24 mouse cellular contexts compared by ENCODE assay signal in genomic region chr2:10283686-10284085, GRCm38 (mm10).
A peak's percentile ranks its signal among the peaks of the same experiment; 100 is the strongest.
DNase-seq lines count a peak whose midpoint lies in the region; ATAC-seq and TF ChIP-seq lines count a peak whose summit lies in the region.
"Had no signal": no experiment of that assay in that cellular context is flagged by ENCODE, and none has a peak within 500 bp of the region (broad histone marks: within the 10 kb centered on the region; RNA-seq: fewer than 3 reads in every experiment).

No protein-coding gene starts in this region.

- peak; percentile 48 for DNase-seq in liver, adult 2 months (ENCODE audit: extremely low read depth, low read depth, low spot score)
- no peak for DNase-seq in liver
- DNase-seq in liver, postnatal 0 days, result no peak
- DNase-seq in yolk sac, embryonic 10.5 days (ENCODE audit: low spot score), result peak; percentile 69
- DNase-seq in kidney, adult 11 months, result no peak
- DNase-seq: adrenal gland, adult 8-10 months; adrenal gland, postnatal 14 days; adrenal gland, postnatal 36 days; cerebellum, adult 11-12 months; cerebellum, adult 2 months; cerebellum, adult 9-10 months; cerebellum, postnatal 10 days; cerebellum, postnatal 25 days had no signal

- 11% methylated on average over 5 of the region's 5 CpGs for WGBS in liver, adult 2 months
- 19% methylated on average over 5 of the region's 5 CpGs for WGBS in liver, embryonic 12.5 days (ENCODE audit: insufficient replicate concordance)
- 19% methylated on average over 5 of the region's 5 CpGs for WGBS in liver, embryonic 16.5 days (ENCODE audit: insufficient replicate concordance)
- 31% methylated on average over 5 of the region's 5 CpGs for WGBS in liver, postnatal 0 days (ENCODE audit: insufficient replicate concordance)

- ATAC-seq in liver, embryonic 12.5 days, result no peak
- ATAC-seq in liver, embryonic 16.5 days (ENCODE audit: low read depth), result peak; percentile 69
- peak; percentile 87 for ATAC-seq in liver, postnatal 0 days
- ATAC-seq: activated CD4-positive, CD25-positive, alpha-beta regulatory T cell, adult 4 months; CD4-positive, CD25-positive, alpha-beta regulatory T cell, adult 4 months; forebrain, embryonic 13.5 days; forebrain, embryonic 15.5 days; Patski had no signal

- no peak overlapping the region for H3K9ac ChIP-seq in liver, adult 2 months (ENCODE audit: low read depth, low read length)
- no peak overlapping the region for H3K9ac ChIP-seq in liver, embryonic 12.5 days
- H3K9ac ChIP-seq in liver, embryonic 16.5 days (ENCODE audit: low read depth, low read length), result no peak overlapping the region
- no peak overlapping the region for H3K9ac ChIP-seq in liver, postnatal 0 days (replicated peaks)
- H3K9ac ChIP-seq: embryonic facial prominence, embryonic 12.5 days; forebrain, embryonic 13.5 days; forebrain, embryonic 15.5 days had no signal

- peak; percentile 52; the same call in 1 of the 2 replicates for TF ChIP-seq EP300 in liver, postnatal 0 days (IDR thresholded peaks at IDR 0.05; ENCODE audit: low read depth)

- peaks cover 6% of the 10 kb centered on the region for H3K4me1 ChIP-seq in liver, adult 2 months (ENCODE audit: control insufficient read depth, insufficient read depth, low read length)
- peaks cover 7% of the 10 kb centered on the region; the same call in 1 of the 2 replicates for H3K4me1 ChIP-seq in liver, embryonic 12.5 days
- peaks cover 2% of the 10 kb centered on the region for H3K4me1 ChIP-seq in liver, embryonic 16.5 days (ENCODE audit: control insufficient read depth, low read depth, low read length)
- peaks cover 7% of the 10 kb centered on the region for H3K4me1 ChIP-seq in liver, postnatal 0 days (ENCODE audit: insufficient read depth)
- H3K4me1 ChIP-seq: forebrain, embryonic 15.5 days had no signal

- H3K27me3 ChIP-seq in liver, adult 2 months (ENCODE audit: control insufficient read depth, insufficient read depth, low read length), result no peaks in the 10 kb centered on the region
- peaks cover 29% of the 10 kb centered on the region for H3K27me3 ChIP-seq in liver, embryonic 12.5 days (replicated peaks)
- H3K27me3 ChIP-seq in liver, embryonic 16.5 days (ENCODE audit: control insufficient read depth, insufficient read depth, low read depth, low read length), result no peaks in the 10 kb centered on the region
- no peaks in the 10 kb centered on the region for H3K27me3 ChIP-seq in liver, postnatal 0 days (ENCODE audit: insufficient read depth, low read length)
- H3K27me3 ChIP-seq: CH12.LX had no signal

- TF ChIP-seq POLR2A in liver, adult 2 months (IDR thresholded peaks at IDR 0.05; ENCODE audit: extremely low read depth, insufficient read depth, low read length), result no peak

- no peaks in the 10 kb centered on the region for H3K9me3 ChIP-seq in liver, embryonic 12.5 days (replicated peaks)
- no peaks in the 10 kb centered on the region for H3K9me3 ChIP-seq in liver, embryonic 16.5 days (replicated peaks; ENCODE audit: control insufficient read depth, low read length)
- H3K9me3 ChIP-seq in liver, postnatal 0 days (ENCODE audit: low read length), result no peaks in the 10 kb centered on the region
- H3K9me3 ChIP-seq: embryonic facial prominence, embryonic 10.5 days; embryonic facial prominence, embryonic 12.5 days; forebrain, embryonic 13.5 days; forebrain, embryonic 15.5 days; G1E had no signal

- H3K4me2 ChIP-seq in liver, embryonic 12.5 days, result no peak overlapping the region
- H3K4me2 ChIP-seq in liver, embryonic 16.5 days (ENCODE audit: low read depth, low read length), result peak overlapping the region; percentile 13; the same call in 1 of the 2 replicates
- H3K4me2 ChIP-seq in liver, postnatal 0 days (ENCODE audit: low read depth, low read length), result no peak overlapping the region
- H3K4me2 ChIP-seq: embryonic facial prominence, embryonic 12.5 days; forebrain, embryonic 13.5 days; forebrain, embryonic 15.5 days had no signal

- TF ChIP-seq CTCF in liver, adult 2 months (IDR thresholded peaks at IDR 0.05; ENCODE audit: low read depth, low read length), result no peak
- no peak for TF ChIP-seq CTCF in liver, postnatal 0 days (IDR thresholded peaks at IDR 0.05; ENCODE audit: low read depth)

- H3K27ac ChIP-seq in liver, adult 2 months (replicated peaks; ENCODE audit: insufficient read depth, low read depth, low read length), result no peak overlapping the region
- no peak overlapping the region for H3K27ac ChIP-seq in liver, embryonic 12.5 days
- 0 out of 2 replicates have a peak overlapping the region, but pooled peaks have one; percentile 19 for H3K27ac ChIP-seq in liver, embryonic 16.5 days (ENCODE audit: low read length)
- H3K27ac ChIP-seq in liver, postnatal 0 days (ENCODE audit: low read depth), result peak overlapping the region; percentile 80
- H3K27ac ChIP-seq: embryonic facial prominence, embryonic 10.5 days; embryonic facial prominence, embryonic 12.5 days; forebrain, embryonic 13.5 days; forebrain, embryonic 15.5 days had no signal

- no peaks in the 10 kb centered on the region for H3K79me2 ChIP-seq in liver, adult 2 months (ENCODE audit: control insufficient read depth, insufficient read depth, low read length)

- no peaks in the 10 kb centered on the region for H3K36me3 ChIP-seq in liver, adult 2 months (ENCODE audit: control insufficient read depth, insufficient read depth, low read length)
- no peaks in the 10 kb centered on the region for H3K36me3 ChIP-seq in liver, embryonic 12.5 days
- no peaks in the 10 kb centered on the region for H3K36me3 ChIP-seq in liver, embryonic 16.5 days (ENCODE audit: control insufficient read depth, insufficient read depth)
- H3K36me3 ChIP-seq in liver, postnatal 0 days (replicated peaks; ENCODE audit: insufficient read depth, low read length), result no peaks in the 10 kb centered on the region
- H3K36me3 ChIP-seq: embryonic facial prominence, embryonic 10.5 days; embryonic facial prominence, embryonic 12.5 days; forebrain, embryonic 15.5 days; G1E had no signal

- no peak overlapping the region; the same call in 1 of the 2 replicates for H3K4me3 ChIP-seq in liver, adult 2 months (ENCODE audit: insufficient read depth, low read depth, low read length)
- H3K4me3 ChIP-seq in liver, embryonic 12.5 days, result no peak overlapping the region
- H3K4me3 ChIP-seq in liver, embryonic 16.5 days (ENCODE audit: low read depth, low read length), result no peak overlapping the region
- no peak overlapping the region for H3K4me3 ChIP-seq in liver, postnatal 0 days (ENCODE audit: low read depth, low read length)
- H3K4me3 ChIP-seq: embryonic facial prominence, embryonic 10.5 days; embryonic facial prominence, embryonic 12.5 days; forebrain, embryonic 13.5 days; forebrain, embryonic 15.5 days had no signal

Comparison
In these comparisons a context has a peak if more than half of its experiments do, and no peak if none do; other contexts are left out.
1. DNase-seq: peak in liver, adult 2 months (single experiment) and yolk sac, embryonic 10.5 days (single experiment); none in liver (single experiment), liver, postnatal 0 days (single experiment) and kidney, adult 11 months (single experiment).
2. H3K27ac ChIP-seq: peak in liver, embryonic 16.5 days (single experiment) and liver, postnatal 0 days (single experiment); none in liver, adult 2 months (single experiment) and liver, embryonic 12.5 days (single experiment).